Mouse (Mus musculus) kidney, embryonic 14.5 days (tissue): ENCODE data around the gene Asap2. TPM values are rescaled to one million over a fixed set of nuclear protein-coding genes. Genes with fewer than 3 reads are reported as not detected.

Source experiments
- ATAC-seq: fragments of 200-750 bp; cut with Nextera tagmentation; 2 replicates; pipeline ENCODE4 v1.8.0; 2017; ENCODE audit warnings: moderate number of reproducible peaks, mild to moderate bottlenecking, moderate TSS enrichment, moderate library complexity; ENCODE audit not compliant: low FRiP score, low TSS enrichment
- H3K27ac ChIP-seq: fragments of 300-500 bp; sonication (generic); 2 replicates; pipeline ENCODE4 v1.5.1; 2014; ENCODE audit warnings: low read depth, mild to moderate bottlenecking, low read length, moderate library complexity, mixed read lengths
- H3K27me3 ChIP-seq: fragments of 300-500 bp; sonication (generic); 2 replicates; pipeline ENCODE4 v1.6.1; 2014; ENCODE audit warnings: mild to moderate bottlenecking, low read length; ENCODE audit not compliant: control insufficient read depth, insufficient read depth
- H3K36me3 ChIP-seq: fragments of 300-500 bp; sonication (generic); 2 replicates; pipeline ENCODE4 v1.6.1; 2014; ENCODE audit warnings: low read length, mixed read lengths; ENCODE audit not compliant: control insufficient read depth, insufficient read depth
- H3K4me1 ChIP-seq: fragments of 300-500 bp; sonication (generic); 2 replicates; pipeline ENCODE4 v1.6.1; 2014; ENCODE audit warnings: low read length, mixed read lengths; ENCODE audit not compliant: control insufficient read depth, insufficient read depth
- H3K4me2 ChIP-seq: fragments of 300-500 bp; sonication (generic); replicated peaks from 2 replicates; pipeline ENCODE4 v1.6.1; 2014; ENCODE audit warnings: low read depth, mild to moderate bottlenecking, low read length
- H3K4me3 ChIP-seq: fragments of 300-500 bp; sonication (generic); 2 replicates; pipeline ENCODE4 v1.5.1; 2014; ENCODE audit warnings: mild to moderate bottlenecking, low read length
- H3K9ac ChIP-seq: fragments of 300-500 bp; sonication (generic); 2 replicates; pipeline ENCODE4 v1.6.1; 2014; ENCODE audit warnings: low read depth, mild to moderate bottlenecking, low read length, moderate library complexity
- H3K9me3 ChIP-seq: fragments of 300-500 bp; sonication (generic); 2 replicates; pipeline ENCODE4 v1.6.1; 2016; ENCODE audit warnings: low read length; ENCODE audit not compliant: control insufficient read depth
- WGBS: fragments of 180-500 bp; shearing (Covaris S2); extraction: QIAGEN DNeasy Blood & Tissue Kit; methylation state at CpG from one replicate; pipeline ENCODE4 v1.1.7; 2014; 5-methylcytosine and 5-hydroxymethylcytosine counted together
- polyA plus RNA-seq: library from polyadenylated mRNA; unstranded; fragments of >200 nt; fragmentation: Nextera tagmentation; extraction: Ambion mirVana; gene quantifications from 2 replicates; pipeline ENCODE4 v1.2.1, GENCODE M21; 2014

The Asap2 gene
- polyA plus RNA-seq, 1 experiment from 2014 or later: 15.0 TPM

DNA sequence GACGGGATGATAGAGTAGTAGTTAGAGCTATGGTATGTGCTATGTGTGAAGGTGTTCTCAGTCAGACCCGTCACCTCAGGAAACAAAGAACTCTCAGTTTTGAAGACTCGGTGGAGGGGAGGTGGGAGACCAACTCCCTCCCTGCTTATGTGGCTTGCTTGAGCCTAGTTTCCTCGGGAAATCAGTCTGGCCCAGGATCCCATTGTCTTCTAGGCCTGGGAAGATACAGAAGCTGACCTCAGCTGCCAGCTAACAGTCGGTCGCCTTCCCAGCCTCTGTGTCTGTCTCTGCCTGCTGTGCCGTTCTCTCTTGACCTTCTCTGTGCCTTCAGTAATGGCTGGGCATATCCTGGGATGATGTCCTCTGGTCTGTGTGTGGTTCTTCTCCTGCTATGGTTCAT is 169.0 kb downstream of the Asap2 start:
- Histone ChIP-seq H3K36me3 (no peaks in the 10 kb centered on the region), H3K27me3 (no peaks in the 10 kb centered on the region), H3K4me3 (no peak overlapping the region), H3K27ac (peak overlapping the region; percentile 8; the same call in 1 of the 2 replicates), H3K9ac (no peak overlapping the region), H3K9me3 (no peaks in the 10 kb centered on the region), H3K4me2 (no peak overlapping the region), H3K4me1 (peaks cover 30% of the 10 kb centered on the region)
- ATAC-seq: no peak
- 70% methylated on average over 7 of the region's 7 CpGs for WGBS

DNA sequence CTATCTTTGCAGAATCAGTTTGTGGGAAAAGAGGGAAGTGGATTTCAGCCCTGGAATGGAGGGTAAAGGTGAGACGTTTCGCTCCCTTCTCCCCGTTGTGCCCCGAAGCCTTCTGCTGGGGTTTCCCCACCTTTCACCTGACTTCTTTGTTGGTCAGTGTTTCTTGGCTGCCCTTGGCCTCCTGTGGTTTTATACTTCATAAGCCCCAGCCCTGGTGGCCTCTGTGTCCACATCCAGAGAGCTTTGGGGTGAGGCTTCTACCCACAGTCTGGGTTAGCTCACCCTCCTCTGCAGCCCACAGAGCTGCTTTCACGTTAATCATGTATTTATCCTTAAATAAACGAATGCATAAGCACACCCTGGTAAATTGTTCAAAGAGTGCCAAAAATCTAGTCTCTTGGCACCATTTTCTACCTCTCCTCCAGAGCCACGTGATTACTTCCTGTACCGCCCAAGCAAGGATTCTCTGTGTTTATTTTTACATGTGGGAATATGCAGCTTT is 170.1 kb downstream of the Asap2 start:
- Histone ChIP-seq H3K4me1 (peaks cover 32% of the 10 kb centered on the region), H3K9ac (no peak overlapping the region), H3K4me2 (no peak overlapping the region), H3K27ac (no peak overlapping the region; the same call in 1 of the 2 replicates), H3K36me3 (no peaks in the 10 kb centered on the region), H3K9me3 (no peaks in the 10 kb centered on the region), H3K4me3 (no peak overlapping the region), H3K27me3 (no peaks in the 10 kb centered on the region)
- 56% methylated on average over 8 of the region's 8 CpGs for WGBS
- ATAC-seq: no peak

DNA sequence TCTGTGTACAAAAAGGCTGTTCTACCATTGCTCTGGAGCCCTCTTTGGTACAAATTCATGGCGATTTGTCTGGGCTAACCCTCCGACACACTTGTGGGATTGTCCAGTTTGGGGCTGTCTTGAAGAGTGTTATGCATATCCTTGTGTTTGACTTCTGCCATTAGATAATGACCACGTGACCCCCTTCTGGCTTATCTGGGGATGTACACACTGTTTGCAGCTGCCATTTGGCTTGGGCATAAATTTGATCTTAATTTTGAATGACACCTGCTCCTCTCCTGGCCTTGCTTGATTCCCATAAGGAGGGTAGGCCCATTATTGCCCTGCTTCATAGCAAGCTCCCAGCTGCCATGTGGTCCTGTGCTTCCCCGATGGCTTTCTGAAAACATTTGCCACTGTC is 171.6 kb downstream of the Asap2 start:
- no peak for ATAC-seq
- Histone ChIP-seq H3K27ac (no peak overlapping the region), H3K4me1 (peaks cover 45% of the 10 kb centered on the region), H3K9me3 (no peaks in the 10 kb centered on the region), H3K9ac (no peak overlapping the region), H3K4me3 (no peak overlapping the region), H3K27me3 (no peaks in the 10 kb centered on the region), H3K4me2 (no peak overlapping the region), H3K36me3 (no peaks in the 10 kb centered on the region)
- WGBS: 92% methylated on average over 4 of the region's 4 CpGs

DNA sequence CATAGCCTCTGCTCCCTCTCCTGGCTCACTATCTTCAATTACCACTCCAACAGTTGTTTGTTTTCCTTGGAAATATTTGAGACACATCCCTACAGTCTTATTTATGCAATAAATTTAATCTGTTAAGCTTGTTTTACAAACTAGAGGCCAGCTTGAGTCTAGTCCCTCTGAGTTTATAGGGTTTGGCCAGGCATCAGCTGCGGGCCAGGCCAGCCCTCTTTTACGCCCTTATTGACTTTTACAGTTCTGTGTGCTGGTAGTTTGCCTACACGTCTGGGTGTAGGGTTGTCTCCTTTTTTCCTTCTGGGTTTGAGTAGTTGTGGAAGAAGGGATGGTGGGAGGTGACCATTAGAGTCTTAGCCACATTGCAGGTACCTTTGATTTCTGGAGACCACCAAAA is 173.4 kb downstream of the Asap2 start:
- H3K9me3 ChIP-seq: no peaks in the 10 kb centered on the region
- no peak overlapping the region for H3K4me3 ChIP-seq
- 27% methylated on average over 3 of the region's 3 CpGs for WGBS
- 0 out of 2 replicates have a peak, but pooled peaks have one; percentile 4 for ATAC-seq
- no peaks in the 10 kb centered on the region for H3K36me3 ChIP-seq
- H3K4me2 ChIP-seq: no peak overlapping the region
- H3K27ac ChIP-seq: peak overlapping the region; percentile 49; the same call in 1 of the 2 replicates
- no peaks in the 10 kb centered on the region for H3K27me3 ChIP-seq
- H3K4me1 ChIP-seq: peaks cover 53% of the 10 kb centered on the region
- no peak overlapping the region for H3K9ac ChIP-seq

DNA sequence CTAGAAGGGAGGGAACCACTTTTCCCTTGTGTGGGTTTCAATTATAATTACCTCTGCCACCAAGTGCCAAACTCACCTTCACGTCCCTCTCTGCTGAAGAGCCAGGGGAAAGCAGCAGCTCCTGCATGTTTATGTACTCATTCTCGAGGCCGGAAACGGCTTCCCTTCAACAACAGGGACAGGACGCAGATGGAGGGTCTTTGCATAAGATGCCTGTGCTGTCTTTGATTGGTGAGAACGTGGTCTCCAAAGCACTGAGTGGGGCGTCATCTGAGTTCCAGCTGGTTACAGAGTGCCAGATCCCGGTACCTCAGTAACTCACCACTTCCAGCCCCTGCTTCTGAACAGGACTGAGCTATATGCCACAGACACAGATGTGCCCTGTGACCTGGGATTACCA is 174.0 kb downstream of the Asap2 start:
- Histone ChIP-seq H3K4me3 (no peak overlapping the region), H3K27me3 (no peaks in the 10 kb centered on the region), H3K9ac (no peak overlapping the region), H3K36me3 (peaks cover 5% of the 10 kb centered on the region; the same call in 1 of the 2 replicates), H3K27ac (peak overlapping the region; percentile 49; the same call in 1 of the 2 replicates), H3K4me1 (peaks cover 53% of the 10 kb centered on the region), H3K4me2 (no peak overlapping the region), H3K9me3 (no peaks in the 10 kb centered on the region)
- no peak for ATAC-seq
- WGBS: 47% methylated on average over 8 of the region's 8 CpGs

DNA sequence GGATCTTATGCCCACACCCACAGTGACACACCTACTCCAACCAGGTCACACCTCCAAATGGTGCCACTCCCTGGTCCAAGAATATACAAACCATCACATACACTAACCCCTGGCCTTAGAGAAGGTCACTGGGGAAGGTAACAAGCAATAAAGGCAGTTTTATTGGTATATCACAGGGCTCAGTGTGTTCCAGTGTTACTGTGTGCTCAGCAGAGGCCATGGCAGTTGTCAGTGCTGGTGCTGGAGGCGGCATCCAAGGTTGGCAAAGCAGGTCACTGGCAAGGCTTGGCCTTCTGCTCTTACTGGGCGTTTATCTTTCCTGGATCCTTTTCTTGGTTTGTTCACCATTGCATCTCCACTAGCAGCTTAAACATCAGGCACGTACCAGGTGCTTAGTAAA is 174.9 kb downstream of the Asap2 start:
- H3K4me1 ChIP-seq: peaks cover 46% of the 10 kb centered on the region
- 83% methylated on average over 3 of the region's 3 CpGs for WGBS
- no peak overlapping the region for H3K4me3 ChIP-seq
- H3K27me3 ChIP-seq: no peaks in the 10 kb centered on the region
- no peaks in the 10 kb centered on the region for H3K9me3 ChIP-seq
- no peak overlapping the region for H3K4me2 ChIP-seq
- no peak for ATAC-seq
- H3K27ac ChIP-seq: no peak overlapping the region
- peaks cover 14% of the 10 kb centered on the region for H3K36me3 ChIP-seq
- H3K9ac ChIP-seq: no peak overlapping the region

DNA sequence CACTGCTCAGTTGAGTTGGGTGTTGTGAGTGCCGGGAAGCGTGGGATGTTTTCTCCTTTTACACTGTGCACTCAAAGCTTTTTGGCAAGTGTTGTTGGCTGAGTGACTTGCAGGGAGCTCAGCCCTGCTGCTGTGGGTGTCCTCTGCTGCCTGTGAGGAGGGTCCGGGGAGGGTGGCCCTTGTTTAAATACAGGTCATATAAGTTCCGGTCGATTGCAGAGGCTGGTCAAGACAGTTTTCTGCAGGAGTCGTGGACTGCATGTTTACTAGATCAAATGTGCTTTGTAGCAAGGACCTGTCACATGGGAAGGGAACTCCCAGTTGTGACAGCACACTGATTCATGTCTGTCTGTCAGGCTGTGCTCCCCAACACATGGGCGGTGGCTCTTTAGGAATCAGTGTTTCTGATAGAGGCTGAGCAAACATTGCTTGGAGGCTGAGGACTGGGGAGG is 175.7 kb downstream of the Asap2 start:
- H3K9me3 ChIP-seq: no peaks in the 10 kb centered on the region
- peak; percentile 50 for ATAC-seq
- no peaks in the 10 kb centered on the region for H3K27me3 ChIP-seq
- peak overlapping the region; percentile 8; the same call in 1 of the 2 replicates for H3K27ac ChIP-seq
- no peak overlapping the region for H3K4me3 ChIP-seq
- no peak overlapping the region for H3K4me2 ChIP-seq
- no peak overlapping the region for H3K9ac ChIP-seq
- peaks cover 44% of the 10 kb centered on the region for H3K4me1 ChIP-seq
- peaks cover 14% of the 10 kb centered on the region for H3K36me3 ChIP-seq
- 17% methylated on average over 7 of the region's 7 CpGs for WGBS

DNA sequence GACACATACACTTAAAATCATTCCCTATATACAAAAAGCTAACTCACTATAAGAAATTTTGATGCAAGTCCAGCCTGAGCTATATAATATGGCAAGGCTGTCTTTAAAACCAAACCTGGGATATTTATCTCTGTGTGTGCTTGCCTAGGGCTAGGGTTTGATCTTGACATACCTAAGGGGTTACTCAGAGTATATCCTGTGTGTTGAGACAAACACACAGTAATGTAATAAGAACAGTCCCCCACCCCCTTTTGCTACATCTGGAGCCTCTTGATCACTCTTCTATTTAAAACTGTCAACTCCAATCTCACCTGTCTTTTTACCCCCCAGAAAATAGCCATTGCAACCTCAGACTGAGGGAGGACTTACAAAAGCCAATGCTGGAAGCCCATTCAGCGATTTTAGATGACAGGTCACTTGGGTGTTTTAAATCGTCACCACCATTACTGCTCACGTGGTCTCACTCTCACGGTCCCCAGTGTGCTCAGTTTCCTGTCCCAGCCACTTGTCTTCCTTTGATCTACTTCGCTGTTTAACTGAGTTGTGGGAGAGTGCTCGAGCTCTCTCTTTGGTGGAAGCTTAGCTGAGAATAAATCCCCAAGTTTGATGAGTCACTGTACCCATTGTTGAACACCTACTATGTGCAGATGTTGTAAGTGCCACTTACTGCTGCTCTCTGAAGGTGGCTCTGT is 176.8 kb downstream of the Asap2 start:
- Histone ChIP-seq H3K4me1 (peaks cover 44% of the 10 kb centered on the region), H3K4me2 (no peak overlapping the region), H3K27ac (no peak overlapping the region), H3K9me3 (no peaks in the 10 kb centered on the region), H3K4me3 (no peak overlapping the region), H3K9ac (no peak overlapping the region), H3K27me3 (no peaks in the 10 kb centered on the region), H3K36me3 (peaks cover 14% of the 10 kb centered on the region)
- WGBS: 19% methylated on average over 6 of the region's 6 CpGs
- no peak for ATAC-seq

DNA sequence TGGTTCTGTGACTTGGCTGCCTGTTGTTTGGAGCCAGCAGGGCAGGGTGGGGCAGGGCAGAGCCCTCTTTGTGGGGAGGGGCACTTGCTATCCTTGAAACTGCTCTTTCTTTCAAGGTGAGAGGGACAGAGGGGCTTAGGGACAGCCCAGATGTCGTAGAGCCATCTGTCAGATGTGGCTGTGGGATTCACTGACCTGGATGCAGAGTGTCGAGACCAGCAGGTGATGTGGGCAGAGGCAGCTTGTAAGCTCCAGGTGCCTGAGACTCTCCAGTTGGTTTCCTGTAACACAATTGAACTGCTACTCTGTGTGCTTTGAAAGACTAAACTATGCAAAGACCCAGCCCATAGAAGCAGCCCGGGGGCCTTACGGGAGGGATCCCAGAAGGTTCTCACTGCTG is 177.5 kb downstream of the Asap2 start:
- Histone ChIP-seq H3K27me3 (no peaks in the 10 kb centered on the region), H3K9ac (no peak overlapping the region), H3K27ac (no peak overlapping the region), H3K4me1 (peaks cover 44% of the 10 kb centered on the region), H3K9me3 (no peaks in the 10 kb centered on the region), H3K4me2 (no peak overlapping the region), H3K36me3 (peaks cover 14% of the 10 kb centered on the region), H3K4me3 (no peak overlapping the region)
- ATAC-seq: no peak
- 76% methylated on average over 4 of the region's 4 CpGs for WGBS
